Mouse (Mus musculus): ENCODE results near the gene AW011738. TPM values are rescaled to one million over a fixed set of nuclear protein-coding genes. Genes with fewer than 3 reads are reported as not detected.
A peak's percentile ranks its signal among the peaks of the same experiment; 100 is the strongest.

AW011738 gene
- polyA plus RNA-seq, 1 experiment from 2014 or later, result 0.82 TPM

DNA sequence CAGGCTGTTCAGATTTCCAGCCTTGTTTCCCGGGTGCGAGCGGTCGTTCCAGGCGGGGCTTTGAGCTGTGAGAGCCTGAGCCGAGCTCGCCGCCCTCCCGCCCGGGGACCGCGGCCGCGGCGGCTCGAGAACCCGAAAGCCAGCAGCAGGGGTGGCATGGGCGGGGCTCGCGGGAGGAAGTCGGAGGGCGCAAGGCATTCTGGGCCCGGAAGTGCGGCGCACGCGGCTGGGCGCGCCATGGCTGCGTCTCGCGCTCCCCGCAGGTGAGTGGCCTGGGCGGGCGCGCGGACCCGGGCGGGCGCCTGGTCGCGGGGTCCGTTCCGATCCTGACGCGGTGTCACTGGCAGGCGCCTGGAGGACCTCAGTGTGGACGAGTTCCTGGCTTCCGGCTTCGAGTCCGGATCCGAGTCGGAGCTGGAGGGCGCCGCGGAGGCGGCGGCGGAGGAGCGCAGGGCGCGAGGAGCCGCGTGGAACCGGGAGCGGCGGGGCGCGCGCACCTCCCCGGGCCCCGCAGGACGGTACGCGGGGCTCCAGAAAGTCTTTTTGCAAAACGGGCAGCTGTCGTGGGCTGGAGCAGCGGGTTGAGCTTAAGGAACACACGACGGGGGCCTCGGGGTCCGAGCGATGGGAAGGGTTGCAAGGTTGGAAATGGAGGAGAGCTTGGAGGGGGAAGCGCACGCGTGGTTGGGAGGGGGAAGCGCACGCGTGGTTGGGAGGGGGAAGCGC is 32.9 kb downstream of the AW011738 start, which contains the start of gene Noc2l:
Noc2l (plus strand) TSS at position 203 of the 726 bp plus-strand sequence.
- H3K4me3 ChIP-seq (ENCODE audit: low read depth, low read length), result peak within 1 kb of the TSS; percentile 72
- ATAC-seq (ENCODE audit: insufficient number of reproducible peaks, insufficient read depth, low FRiP score, low read depth), result peak; percentile 91
- peaks cover 53% of the 10 kb centered on the region for H3K36me3 ChIP-seq (ENCODE audit: control insufficient read depth, insufficient read depth, low read length)
- H3K4me1 ChIP-seq (ENCODE audit: control insufficient read depth, insufficient read depth, low read length), result 0 out of 2 replicates have a peak, but pooled peaks cover 5% of the 10 kb centered on the region
- H3K27me3 ChIP-seq (ENCODE audit: control insufficient read depth, insufficient read depth, low read length), result no peaks in the 10 kb centered on the region
- 1% methylated on average over 78 of the region's 90 CpGs for WGBS
- H3K9me3 ChIP-seq (ENCODE audit: control insufficient read depth, low read depth, low read length), result no peaks in the 10 kb centered on the region
- H3K9ac ChIP-seq (replicated peaks; ENCODE audit: low read depth, low read length), result peak within 1 kb of the TSS; percentile 72
- H3K27ac ChIP-seq (ENCODE audit: low read length), result peak within 1 kb of the TSS; percentile 89
- H3K4me2 ChIP-seq (replicated peaks; ENCODE audit: low read depth, low read length), result peak within 1 kb of the TSS; percentile 86

GRCm38 (mm10) chr4:156236651-156237447 is 33.7 kb downstream of the AW011738 start:
- Histone ChIP-seq H3K9me3 (ENCODE audit: control insufficient read depth, low read depth, low read length) (no peaks in the 10 kb centered on the region), H3K27me3 (ENCODE audit: control insufficient read depth, insufficient read depth, low read length) (no peaks in the 10 kb centered on the region), H3K4me1 (ENCODE audit: control insufficient read depth, insufficient read depth, low read length) (0 out of 2 replicates have a peak, but pooled peaks cover 5% of the 10 kb centered on the region), H3K9ac (replicated peaks; ENCODE audit: low read depth, low read length) (peak overlapping the region; percentile 39; the same call in 1 of the 2 replicates), H3K27ac (ENCODE audit: low read length) (peak overlapping the region; percentile 52; the same call in 1 of the 2 replicates), H3K4me3 (ENCODE audit: low read depth, low read length) (peak overlapping the region; percentile 72), H3K4me2 (replicated peaks; ENCODE audit: low read depth, low read length) (peak overlapping the region; percentile 55), H3K36me3 (ENCODE audit: control insufficient read depth, insufficient read depth, low read length) (peaks cover 53% of the 10 kb centered on the region)
- ATAC-seq (ENCODE audit: insufficient number of reproducible peaks, insufficient read depth, low FRiP score, low read depth), result no peak
- 22% methylated on average over 55 of the region's 60 CpGs for WGBS

DNA sequence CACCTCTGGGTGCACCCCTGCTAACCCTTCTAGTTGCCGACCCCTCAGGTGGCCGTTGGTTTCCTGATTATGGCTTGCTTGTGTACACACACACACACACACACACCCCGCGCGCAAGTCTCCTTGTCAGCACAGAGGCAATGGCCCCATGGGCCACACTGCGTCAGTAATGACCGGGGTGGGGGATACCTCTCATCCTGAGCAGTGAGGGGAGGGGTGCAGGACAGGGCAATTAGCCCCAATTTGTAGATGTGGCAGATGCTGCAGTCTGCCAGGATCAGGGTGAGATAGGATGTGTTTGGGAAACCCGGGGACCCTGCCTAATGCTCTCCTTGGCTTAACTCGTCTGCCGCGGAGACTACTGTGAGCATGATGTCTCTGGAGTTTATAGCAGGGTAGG is 46.5 kb downstream of the AW011738 start:
- WGBS, result 58% methylated on average over 11 of the region's 11 CpGs
- Histone ChIP-seq H3K36me3 (ENCODE audit: control insufficient read depth, insufficient read depth, low read length) (peaks cover 41% of the 10 kb centered on the region), H3K4me2 (replicated peaks; ENCODE audit: low read depth, low read length) (no peak overlapping the region), H3K27me3 (ENCODE audit: control insufficient read depth, insufficient read depth, low read length) (peaks cover 4% of the 10 kb centered on the region), H3K4me1 (ENCODE audit: control insufficient read depth, insufficient read depth, low read length) (peaks cover 2% of the 10 kb centered on the region; the same call in 1 of the 2 replicates), H3K9ac (replicated peaks; ENCODE audit: low read depth, low read length) (no peak overlapping the region), H3K4me3 (ENCODE audit: low read depth, low read length) (no peak overlapping the region), H3K9me3 (ENCODE audit: control insufficient read depth, low read depth, low read length) (no peaks in the 10 kb centered on the region), H3K27ac (ENCODE audit: low read length) (no peak overlapping the region)
- no peak for ATAC-seq (ENCODE audit: insufficient number of reproducible peaks, insufficient read depth, low FRiP score, low read depth)

GRCm38 (mm10) chr4:156251081-156251480 is 48.0 kb downstream of the AW011738 start:
- peaks cover 26% of the 10 kb centered on the region for H3K36me3 ChIP-seq (ENCODE audit: control insufficient read depth, insufficient read depth, low read length)
- no peak overlapping the region for H3K27ac ChIP-seq (ENCODE audit: low read length)
- 61% methylated on average over 8 of the region's 8 CpGs for WGBS
- no peak overlapping the region for H3K9ac ChIP-seq (replicated peaks; ENCODE audit: low read depth, low read length)
- peaks cover 5% of the 10 kb centered on the region; the same call in 1 of the 2 replicates for H3K4me1 ChIP-seq (ENCODE audit: control insufficient read depth, insufficient read depth, low read length)
- no peaks in the 10 kb centered on the region for H3K9me3 ChIP-seq (ENCODE audit: control insufficient read depth, low read depth, low read length)
- no peak overlapping the region for H3K4me3 ChIP-seq (ENCODE audit: low read depth, low read length)
- no peak for ATAC-seq (ENCODE audit: insufficient number of reproducible peaks, insufficient read depth, low FRiP score, low read depth)
- H3K27me3 ChIP-seq (ENCODE audit: control insufficient read depth, insufficient read depth, low read length), result peaks cover 15% of the 10 kb centered on the region
- no peak overlapping the region for H3K4me2 ChIP-seq (replicated peaks; ENCODE audit: low read depth, low read length)

DNA sequence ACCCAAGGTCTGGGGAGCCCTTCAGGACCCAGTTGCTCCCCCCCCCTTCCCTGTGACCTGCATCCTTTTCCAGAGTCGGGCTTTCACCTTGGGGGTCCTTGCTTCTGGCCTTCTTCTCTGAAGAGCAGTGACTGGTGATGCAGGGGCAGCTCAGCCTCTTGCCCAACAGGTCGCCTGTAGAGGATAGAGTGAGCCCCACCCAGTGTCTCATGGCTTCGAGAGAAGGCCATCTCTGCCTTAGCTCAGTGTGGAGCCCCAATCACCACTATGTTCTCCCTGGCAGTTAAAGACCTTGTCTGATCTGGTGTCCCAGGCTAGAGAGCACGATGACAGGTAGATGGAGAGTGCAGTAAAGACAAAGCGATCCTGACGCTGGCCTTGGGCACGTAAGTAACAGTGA is 49.0 kb downstream of the AW011738 start:
- H3K36me3 ChIP-seq (ENCODE audit: control insufficient read depth, insufficient read depth, low read length), result peaks cover 16% of the 10 kb centered on the region
- H3K9me3 ChIP-seq (ENCODE audit: control insufficient read depth, low read depth, low read length), result no peaks in the 10 kb centered on the region
- no peak for ATAC-seq (ENCODE audit: insufficient number of reproducible peaks, insufficient read depth, low FRiP score, low read depth)
- no peak overlapping the region for H3K9ac ChIP-seq (replicated peaks; ENCODE audit: low read depth, low read length)
- no peak overlapping the region for H3K27ac ChIP-seq (ENCODE audit: low read length)
- H3K4me2 ChIP-seq (replicated peaks; ENCODE audit: low read depth, low read length), result no peak overlapping the region
- WGBS, result 34% methylated on average over 7 of the region's 7 CpGs
- H3K4me3 ChIP-seq (ENCODE audit: low read depth, low read length), result no peak overlapping the region
- peaks cover 15% of the 10 kb centered on the region for H3K27me3 ChIP-seq (ENCODE audit: control insufficient read depth, insufficient read depth, low read length)
- peaks cover 5% of the 10 kb centered on the region; the same call in 1 of the 2 replicates for H3K4me1 ChIP-seq (ENCODE audit: control insufficient read depth, insufficient read depth, low read length)

DNA sequence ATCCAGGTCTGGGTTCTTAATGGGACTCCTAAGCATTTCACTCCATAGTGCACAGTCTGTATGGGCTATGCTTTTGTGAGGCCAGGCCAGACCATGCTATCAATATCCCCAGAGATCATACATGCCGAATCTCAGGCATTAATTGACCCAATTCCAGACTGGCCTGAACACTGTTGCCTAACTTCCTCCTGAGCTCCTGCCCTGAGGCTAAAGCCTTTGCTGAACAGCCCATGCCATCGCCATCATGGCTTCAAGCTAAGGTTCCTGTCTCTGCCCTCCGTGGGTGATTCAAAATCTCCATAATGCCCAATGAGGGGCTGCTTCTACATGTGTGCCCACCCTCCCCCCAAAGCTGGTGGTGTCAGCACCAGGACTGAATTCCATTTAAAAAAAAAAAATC is 49.5 kb downstream of the AW011738 start:
- Histone ChIP-seq H3K4me2 (replicated peaks; ENCODE audit: low read depth, low read length) (no peak overlapping the region), H3K9ac (replicated peaks; ENCODE audit: low read depth, low read length) (no peak overlapping the region), H3K27ac (ENCODE audit: low read length) (no peak overlapping the region), H3K9me3 (ENCODE audit: control insufficient read depth, low read depth, low read length) (no peaks in the 10 kb centered on the region), H3K4me1 (ENCODE audit: control insufficient read depth, insufficient read depth, low read length) (peaks cover 5% of the 10 kb centered on the region; the same call in 1 of the 2 replicates), H3K27me3 (ENCODE audit: control insufficient read depth, insufficient read depth, low read length) (peaks cover 15% of the 10 kb centered on the region), H3K36me3 (ENCODE audit: control insufficient read depth, insufficient read depth, low read length) (peaks cover 13% of the 10 kb centered on the region), H3K4me3 (ENCODE audit: low read depth, low read length) (no peak overlapping the region)
- WGBS, result 50% methylated on average over 3 of the region's 3 CpGs
- no peak for ATAC-seq (ENCODE audit: insufficient number of reproducible peaks, insufficient read depth, low FRiP score, low read depth)

- peak; percentile 68; the same call in 1 of the 2 replicates for ATAC-seq (ENCODE audit: insufficient number of reproducible peaks, insufficient read depth, low FRiP score, low read depth)
- 44% methylated on average over 7 of the region's 7 CpGs for WGBS
- H3K9me3 ChIP-seq (ENCODE audit: control insufficient read depth, low read depth, low read length), result no peaks in the 10 kb centered on the region
- peaks cover 9% of the 10 kb centered on the region for H3K36me3 ChIP-seq (ENCODE audit: control insufficient read depth, insufficient read depth, low read length)
- no peak overlapping the region for H3K27ac ChIP-seq (ENCODE audit: low read length)
- peaks cover 15% of the 10 kb centered on the region for H3K27me3 ChIP-seq (ENCODE audit: control insufficient read depth, insufficient read depth, low read length)
- no peak overlapping the region for H3K4me2 ChIP-seq (replicated peaks; ENCODE audit: low read depth, low read length)
- H3K9ac ChIP-seq (replicated peaks; ENCODE audit: low read depth, low read length), result no peak overlapping the region
- peaks cover 5% of the 10 kb centered on the region; the same call in 1 of the 2 replicates for H3K4me1 ChIP-seq (ENCODE audit: control insufficient read depth, insufficient read depth, low read length)
- H3K4me3 ChIP-seq (ENCODE audit: low read depth, low read length), result no peak overlapping the region
Measured at GRCm38 (mm10) chr4:156253043-156253442, 49.9 kb downstream of the AW011738 start.

- no peaks in the 10 kb centered on the region for H3K36me3 ChIP-seq (ENCODE audit: control insufficient read depth, insufficient read depth, low read length)
- H3K4me2 ChIP-seq (replicated peaks; ENCODE audit: low read depth, low read length), result peak overlapping the region; percentile 25; the same call in 1 of the 2 replicates
- H3K9ac ChIP-seq (replicated peaks; ENCODE audit: low read depth, low read length), result no peak overlapping the region
- peaks cover 5% of the 10 kb centered on the region; the same call in 1 of the 2 replicates for H3K4me1 ChIP-seq (ENCODE audit: control insufficient read depth, insufficient read depth, low read length)
- peaks cover 15% of the 10 kb centered on the region for H3K27me3 ChIP-seq (ENCODE audit: control insufficient read depth, insufficient read depth, low read length)
- WGBS, result 3% methylated on average over 30 of the region's 30 CpGs
- no peaks in the 10 kb centered on the region for H3K9me3 ChIP-seq (ENCODE audit: control insufficient read depth, low read depth, low read length)
- H3K4me3 ChIP-seq (ENCODE audit: low read depth, low read length), result peak overlapping the region; percentile 1; the same call in 1 of the 2 replicates
- no peak overlapping the region for H3K27ac ChIP-seq (ENCODE audit: low read length)
- peak; percentile 18; the same call in 1 of the 2 replicates for ATAC-seq (ENCODE audit: insufficient number of reproducible peaks, insufficient read depth, low FRiP score, low read depth)
Measured at GRCm38 (mm10) chr4:156254361-156255077, 51.4 kb downstream of the AW011738 start.
